Mouse (Mus musculus) adrenal gland, postnatal 36 days (tissue): ENCODE measurements around the gene Elf2. TPM values are rescaled to one million over a fixed set of nuclear protein-coding genes. Genes with fewer than 3 reads are reported as not detected.

ENCODE experiments used
- DNase-seq, 2 experiments: peaks; one replicate each; pipeline ENCODE4 v3.0.0; 2021; ENCODE audit warnings: mixed read lengths in 1 of 2
- microRNA-seq: library from miRNA; unstranded; fragments of <30 nt; microRNA quantifications from one replicate; pipeline ENCODE4 v1.2.0, GENCODE M21; 2021
- total RNA-seq, 2 experiments: library from RNA; stranded (reverse); gene quantifications; 2 replicates each; pipeline ENCODE4 v1.2.3; 2021

Gene Elf2
- total RNA-seq, 2 experiments from 2014 or later: 88.9 to 109 TPM

GRCm38 (mm10) chr3:51213111-51213510, 127.4 kb downstream of the Elf2 start:
- no peak for DNase-seq

GRCm38 (mm10) chr3:51210485-51210884, 130.0 kb downstream of the Elf2 start:
- no peak for DNase-seq

- no peak for DNase-seq
These were observed 130.8 kb downstream of the Elf2 start for GRCm38 (mm10) chr3:51209503-51210314.

- no peak for DNase-seq
These were observed 131.8 kb downstream of the Elf2 start for GRCm38 (mm10) chr3:51208633-51209032.

GRCm38 (mm10) chr3:51206521-51206920, 133.9 kb downstream of the Elf2 start:
- DNase-seq: no peak

GRCm38 (mm10) chr3:51204897-51205296, 135.6 kb downstream of the Elf2 start:
- DNase-seq: no peak

- no peak for DNase-seq
These were observed 136.0 kb downstream of the Elf2 start for GRCm38 (mm10) chr3:51204441-51204840.

GRCm38 (mm10) chr3:51203906-51204305, 136.6 kb downstream of the Elf2 start:
- no peak for DNase-seq

Small RNAs within 50 kb of the gene (microRNA-seq; reads per million reads assigned to microRNA genes)
- not detected for gene Gm24282

Other genes with a start within 250 kb of the Elf2 start
- gene Noct, start 116.2 kb downstream of the Elf2 start, total RNA-seq: 10 to 100 TPM; 18.4 to 31.1 TPM
- gene Mgarp, start 56.1 kb upstream of the Elf2 start, total RNA-seq: 1,000 to 10,000 TPM in 1 of 2 experiments, 100 to 1,000 TPM in 1; 736 to 1,311 TPM
- 100 to 1,000 TPM; 743 to 842 TPM for gene Ndufc1, start 68.3 kb upstream of the Elf2 start, total RNA-seq
- 10 to 100 TPM; 54.2 to 54.9 TPM for gene Naa15, start 74.5 kb upstream of the Elf2 start, total RNA-seq
- 10 to 100 TPM; 15.8 to 17.8 TPM for gene Rab33b, start 143.3 kb upstream of the Elf2 start, total RNA-seq
- gene Setd7, start 220.2 kb upstream of the Elf2 start, total RNA-seq: 10 to 100 TPM; 50.6 to 52.8 TPM